Mouse (Mus musculus) stomach, postnatal 0 days (tissue): ENCODE results near the gene Nrf1. TPM values are rescaled to one million over a fixed set of nuclear protein-coding genes. Genes with fewer than 3 reads are reported as not detected.

ENCODE experiments used
- ATAC-seq: fragments of 200-750 bp; cut with Nextera tagmentation; 2 replicates; pipeline ENCODE4 v1.8.0; 2017; ENCODE audit not compliant: low FRiP score, low TSS enrichment
- DNase-seq: peaks from one replicate; pipeline ENCODE4 v3.0.0-alpha.2; 2016; ENCODE audit warnings: low spot score
- H3K27ac ChIP-seq: fragments of 300-500 bp; sonication (generic); replicated peaks from 2 replicates; pipeline ENCODE4 v1.5.1; 2014; ENCODE audit warnings: mild to moderate bottlenecking, control low read depth
- H3K27me3 ChIP-seq: fragments of 300-500 bp; sonication (generic); 2 replicates; pipeline ENCODE4 v1.6.1; 2014; ENCODE audit warnings: low read length; ENCODE audit not compliant: control insufficient read depth, insufficient read depth
- H3K36me3 ChIP-seq: fragments of 300-500 bp; sonication (generic); 2 replicates; pipeline ENCODE4 v1.6.1; 2014; ENCODE audit warnings: low read length, mixed read lengths; ENCODE audit not compliant: control insufficient read depth, insufficient read depth
- H3K4me1 ChIP-seq: fragments of 300-500 bp; sonication (generic); replicated peaks from 2 replicates; pipeline ENCODE4 v1.6.1; 2014; ENCODE audit warnings: antibody characterized with exemption; ENCODE audit not compliant: control insufficient read depth, insufficient read depth
- H3K4me2 ChIP-seq: fragments of 300-500 bp; sonication (generic); replicated peaks from 2 replicates; pipeline ENCODE4 v1.6.1; 2014; ENCODE audit warnings: low read depth, mild to moderate bottlenecking, control low read depth, moderate library complexity
- H3K4me3 ChIP-seq: fragments of 300-500 bp; sonication (generic); 2 replicates; pipeline ENCODE4 v1.5.1; 2014; ENCODE audit warnings: low read depth, low read length, control low read depth
- H3K9ac ChIP-seq: fragments of 300-500 bp; sonication (generic); 2 replicates; pipeline ENCODE4 v1.6.1; 2014; ENCODE audit warnings: mild to moderate bottlenecking, low read length, control low read depth, mixed read lengths
- H3K9me3 ChIP-seq: fragments of 300-500 bp; sonication (generic); 2 replicates; pipeline ENCODE4 v1.6.1; 2016; ENCODE audit warnings: low read length; ENCODE audit not compliant: control insufficient read depth
- CTCF ChIP-seq: IDR thresholded peaks from 2 replicates; pipeline ENCODE4 v1.5.1; 2016; ENCODE audit warnings: antibody characterized with exemption, low read depth, mild to moderate bottlenecking, moderate library complexity
- EP300 ChIP-seq: optimal IDR thresholded peaks from 2 replicates; pipeline ENCODE3; 2016; ENCODE audit warnings: antibody characterized with exemption
- WGBS: fragments of 180-500 bp; shearing (Covaris S2); extraction: QIAGEN DNeasy Blood & Tissue Kit; methylation state at CpG from one replicate; pipeline ENCODE4 v1.1.7; 2014; 5-methylcytosine and 5-hydroxymethylcytosine counted together
- polyA plus RNA-seq: library from polyadenylated mRNA; unstranded; fragments of >200 nt; fragmentation: Nextera tagmentation; extraction: Ambion mirVana; gene quantifications from 2 replicates; pipeline ENCODE4 v1.2.1, GENCODE M21; 2015

Nrf1 gene
- polyA plus RNA-seq, 1 experiment from 2014 or later, result 15.1 TPM

DNA sequence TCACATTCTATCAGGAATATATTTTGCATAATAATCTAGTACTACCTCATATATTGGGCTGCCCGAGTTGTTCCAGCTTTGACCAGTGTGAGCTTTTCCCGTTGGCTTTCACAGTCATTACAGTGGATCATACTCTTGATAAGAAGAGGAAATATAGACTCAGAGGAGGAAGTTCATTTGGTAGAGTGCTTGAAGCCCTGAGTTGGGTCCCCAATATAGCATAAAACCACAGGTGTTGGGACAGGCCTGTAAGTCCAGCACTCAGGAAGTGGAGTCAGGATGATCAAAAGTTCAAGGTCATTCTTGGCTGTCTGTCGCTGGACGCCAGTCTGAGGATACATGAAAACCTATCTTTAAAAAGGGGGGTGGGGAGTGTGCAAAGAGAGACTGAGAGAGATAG lies 12.7 kb upstream of the Nrf1 start:
- no peaks in the 10 kb centered on the region for H3K4me1 ChIP-seq
- no peak for DNase-seq
- TF ChIP-seq CTCF (no peak), EP300 (no peak)
- 82% methylated on average over 4 of the region's 4 CpGs for WGBS
- H3K4me2 ChIP-seq, result no peak overlapping the region
- no peaks in the 10 kb centered on the region for H3K9me3 ChIP-seq
- H3K27me3 ChIP-seq, result no peaks in the 10 kb centered on the region
- no peaks in the 10 kb centered on the region for H3K36me3 ChIP-seq
- H3K4me3 ChIP-seq, result no peak overlapping the region
- H3K9ac ChIP-seq, result no peak overlapping the region
- ATAC-seq, result no peak
- no peak overlapping the region for H3K27ac ChIP-seq

GRCm38 (mm10) chr6:30041498-30041897 lies 6.3 kb upstream of the Nrf1 start:
- 23% methylated on average over 1 of the region's 1 CpGs for WGBS
- TF ChIP-seq CTCF (no peak), EP300 (no peak)

GRCm38 (mm10) chr6:30042483-30042882 lies 5.3 kb upstream of the Nrf1 start:
- no peaks in the 10 kb centered on the region for H3K4me1 ChIP-seq
- DNase-seq, result no peak
- no peak overlapping the region for H3K9ac ChIP-seq
- no peak overlapping the region for H3K27ac ChIP-seq
- H3K4me3 ChIP-seq, result no peak overlapping the region
- 65% methylated on average over 3 of the region's 3 CpGs for WGBS
- H3K4me2 ChIP-seq, result no peak overlapping the region
- no peaks in the 10 kb centered on the region for H3K27me3 ChIP-seq
- TF ChIP-seq CTCF (no peak), EP300 (no peak)
- H3K36me3 ChIP-seq, result no peaks in the 10 kb centered on the region
- ATAC-seq, result no peak
- H3K9me3 ChIP-seq, result no peaks in the 10 kb centered on the region

More at GRCm38 (mm10) chr6:30041498-30041897, 6.3 kb upstream of the Nrf1 start:
- Histone ChIP-seq H3K36me3 (no peaks in the 10 kb centered on the region), H3K4me3 (no peak overlapping the region), H3K27ac (no peak overlapping the region), H3K9me3 (no peaks in the 10 kb centered on the region), H3K27me3 (no peaks in the 10 kb centered on the region), H3K4me2 (no peak overlapping the region), H3K4me1 (no peaks in the 10 kb centered on the region), H3K9ac (no peak overlapping the region)
- ATAC-seq, result no peak
- no peak for DNase-seq

GRCm38 (mm10) chr6:30048163-30048500 lies 344 bp downstream of the Nrf1 start:
- no peak; the same call in 1 of the 2 replicates for ATAC-seq
- H3K4me3 ChIP-seq, result peak overlapping the region; percentile 96
- H3K27me3 ChIP-seq, result no peaks in the 10 kb centered on the region
- DNase-seq, result no peak
- H3K9ac ChIP-seq, result peak overlapping the region; percentile 99
- no peaks in the 10 kb centered on the region for H3K4me1 ChIP-seq
- H3K4me2 ChIP-seq, result peak overlapping the region; percentile 87
- peak overlapping the region; percentile 100 for H3K27ac ChIP-seq
- WGBS, result 0% methylated on average over 17 of the region's 45 CpGs
- no peaks in the 10 kb centered on the region for H3K36me3 ChIP-seq
- H3K9me3 ChIP-seq, result no peaks in the 10 kb centered on the region
- no peak for TF ChIP-seq CTCF
- no peak for TF ChIP-seq EP300

- no peaks in the 10 kb centered on the region for H3K9me3 ChIP-seq
- no peaks in the 10 kb centered on the region for H3K36me3 ChIP-seq
- peak overlapping the region; percentile 99 for H3K9ac ChIP-seq
- ATAC-seq (peak; percentile 54), DNase-seq (peak; percentile 71)
- under 1% methylated on average over 40 of the region's 54 CpGs for WGBS
- no peaks in the 10 kb centered on the region for H3K4me1 ChIP-seq
- peak overlapping the region; percentile 96 for H3K4me3 ChIP-seq
- H3K27ac ChIP-seq, result peak overlapping the region; percentile 100
- TF ChIP-seq EP300 (no peak), CTCF (peak; percentile 51)
- H3K27me3 ChIP-seq, result no peaks in the 10 kb centered on the region
- peak overlapping the region; percentile 87 for H3K4me2 ChIP-seq
Measured at GRCm38 (mm10) chr6:30048501-30049353, 939 bp downstream of the Nrf1 start.

GRCm38 (mm10) chr6:30053116-30053515 lies 5.3 kb downstream of the Nrf1 start:
- 0 out of 2 replicates have a peak overlapping the region, but pooled peaks have one; percentile 35 for H3K9ac ChIP-seq
- H3K4me1 ChIP-seq, result no peaks in the 10 kb centered on the region
- H3K27ac ChIP-seq, result no peak overlapping the region
- TF ChIP-seq EP300 (no peak), CTCF (no peak)
- H3K9me3 ChIP-seq, result no peaks in the 10 kb centered on the region
- 36% methylated on average over 1 of the region's 1 CpGs for WGBS
- no peak overlapping the region for H3K4me2 ChIP-seq
- no peaks in the 10 kb centered on the region for H3K27me3 ChIP-seq
- no peak overlapping the region for H3K4me3 ChIP-seq
- no peak for DNase-seq
- H3K36me3 ChIP-seq, result no peaks in the 10 kb centered on the region
- no peak for ATAC-seq
